Mouse (Mus musculus) liver, embryonic 14.5 days (tissue): ENCODE measurements at regions not wholly inside any gene's neighbourhood (a gene's known extent, or its start where the extent isn't known, plus 50 kb on each side); places are given as distances from the start of the nearest gene placed in this dataset.

ENCODE experiments used
- CTCF ChIP-seq: IDR thresholded peaks from 2 replicates; pipeline ENCODE4 v1.5.1; 2016; ENCODE audit warnings: antibody characterized with exemption, low read depth, control low read depth
- EP300 ChIP-seq: IDR thresholded peaks from 2 replicates; pipeline ENCODE4 v1.6.1; 2016; ENCODE audit warnings: antibody characterized with exemption, low read depth

- TF ChIP-seq CTCF (no peak), EP300 (no peak)
These were observed 189.3 kb downstream of the Vrk1 start for GRCm38 (mm10) chr12:106199302-106199701.
